Mouse (Mus musculus) c-Kit-positive CD71-positive TER-119-positive erythroid progenitor cells, embryonic 14.5 days (primary cell): Measurements from ENCODE around the gene Ranbp17.

Source experiments
- DNase-seq: peaks from one replicate; pipeline ENCODE4 v3.0.0-alpha.2; 2013; ENCODE audit warnings: low spot score

Gene Ranbp17

GRCm38 (mm10) chr11:33196447-33197132 is 317.0 kb downstream of the Ranbp17 start:
- DNase-seq = no peak

GRCm38 (mm10) chr11:33195531-33196446 is 317.8 kb downstream of the Ranbp17 start:
- no peak for DNase-seq

DNA sequence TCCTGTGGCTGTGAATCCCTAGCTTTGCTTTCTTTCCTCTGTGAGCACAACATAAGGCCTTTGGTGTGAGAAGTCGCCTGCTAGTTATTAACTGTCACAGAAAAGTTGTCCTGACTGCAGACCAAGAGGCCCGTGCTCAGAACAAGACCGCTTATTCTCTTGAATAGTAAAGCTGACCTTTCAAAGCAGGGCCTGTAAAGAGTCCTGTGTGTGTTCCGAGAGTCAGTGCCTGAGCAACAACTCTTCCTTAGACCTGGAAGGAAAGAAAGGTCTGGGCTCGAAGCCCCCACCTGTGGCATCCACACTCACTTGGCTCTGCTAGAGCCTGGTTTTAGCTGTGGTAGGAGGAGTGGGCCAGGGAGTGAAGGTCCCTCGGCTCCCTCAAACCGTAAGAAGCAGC is 318.5 kb downstream of the Ranbp17 start:
- DNase-seq = no peak

DNA sequence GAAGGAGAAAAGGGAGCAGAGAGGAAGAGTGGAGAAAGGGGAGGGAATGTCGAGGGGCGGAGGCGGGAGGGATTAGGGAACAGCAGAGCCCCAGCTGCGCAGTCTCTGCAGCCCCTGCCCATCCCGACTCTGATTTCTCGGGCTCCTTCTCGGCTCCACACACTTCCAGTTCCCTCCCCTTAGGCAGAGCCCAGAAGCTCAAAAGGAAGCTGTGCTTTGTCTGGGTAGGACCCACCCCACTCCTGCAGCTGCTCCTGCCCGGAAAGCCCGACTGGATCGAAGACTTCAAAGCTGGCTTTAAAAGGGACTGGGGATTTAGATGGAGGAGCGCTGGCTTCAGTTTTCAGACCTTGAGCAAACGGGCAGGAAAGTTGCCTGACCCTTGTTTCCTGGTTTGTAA is 319.9 kb downstream of the Ranbp17 start:
- DNase-seq = no peak

- DNase-seq = no peak
Observed at GRCm38 (mm10) chr11:33181804-33182203, 331.7 kb downstream of the Ranbp17 start.

- no peak for DNase-seq
Observed at GRCm38 (mm10) chr11:33180701-33181116, 332.8 kb downstream of the Ranbp17 start.

- no peak for DNase-seq
Observed at GRCm38 (mm10) chr11:33179802-33180201, 333.7 kb downstream of the Ranbp17 start.

GRCm38 (mm10) chr11:33176525-33177245 is 336.9 kb downstream of the Ranbp17 start:
- no peak for DNase-seq

- DNase-seq = no peak
Observed at GRCm38 (mm10) chr11:33175768-33176167, 337.8 kb downstream of the Ranbp17 start.

- peak; percentile 44 for DNase-seq
Observed at GRCm38 (mm10) chr11:33170489-33170888, 343.1 kb downstream of the Ranbp17 start.

DNA sequence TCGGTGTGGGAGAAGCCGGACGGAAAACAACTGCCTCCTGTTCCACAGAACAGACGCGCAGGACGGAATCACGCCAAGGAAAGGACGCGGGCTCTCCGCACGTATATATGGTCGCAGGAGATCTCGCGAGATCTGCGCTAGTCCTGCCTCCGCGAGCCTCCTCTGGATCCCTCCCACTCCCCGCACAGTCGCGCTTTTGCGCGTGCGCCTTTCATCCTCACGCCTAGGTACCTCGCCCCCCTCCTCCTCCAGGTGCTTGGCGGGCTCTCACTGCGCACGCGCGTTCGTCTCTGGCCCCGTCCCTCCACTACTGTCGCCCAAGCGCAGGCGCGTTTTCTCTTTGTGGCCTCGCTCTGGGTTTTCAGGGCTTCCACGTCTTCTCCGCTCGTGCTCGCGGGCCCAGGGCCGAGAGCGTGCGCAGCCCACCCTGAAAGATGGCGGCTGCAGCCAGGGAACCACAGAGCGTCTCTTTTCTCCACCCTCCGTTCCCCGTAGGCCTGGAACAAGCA is 350.5 kb downstream of the Ranbp17 start, which contains the start of gene Npm1:
Npm1 (minus strand) TSS at position 209 of the 509 bp plus-strand sequence.
- DNase-seq = peak; percentile 100

GRCm38 (mm10) chr11:33162211-33162997 is 351.1 kb downstream of the Ranbp17 start:
- peak; percentile 54 for DNase-seq
